Mouse (Mus musculus) adrenal gland, adult 2 months (tissue): ENCODE measurements at regions not wholly inside any gene's neighbourhood (a gene's known extent, or its start where the extent isn't known, plus 50 kb on each side); places are given as distances from the start of the nearest gene placed in this dataset.

Experiments
- DNase-seq: peaks from one replicate; pipeline ENCODE4 v3.0.0; 2021

- DNase-seq: peak; percentile 4
Measured at GRCm38 (mm10) chr16:70095221-70095620, 218.5 kb upstream of the Gbe1 start.

GRCm38 (mm10) chr16:70103791-70104378, 209.9 kb upstream of the Gbe1 start:
- no peak for DNase-seq

GRCm38 (mm10) chr16:70141466-70141865, 172.3 kb upstream of the Gbe1 start:
- DNase-seq: no peak

- DNase-seq: no peak
Measured at GRCm38 (mm10) chr16:70147673-70148359, 165.9 kb upstream of the Gbe1 start.

- DNase-seq: no peak
Measured at GRCm38 (mm10) chr16:70154587-70154986, 159.2 kb upstream of the Gbe1 start.

- no peak for DNase-seq
Measured at GRCm38 (mm10) chr16:70160539-70160938, 153.2 kb upstream of the Gbe1 start.

GRCm38 (mm10) chr16:70175140-70175539, 138.6 kb upstream of the Gbe1 start:
- no peak for DNase-seq

- DNase-seq: no peak
Measured at GRCm38 (mm10) chr16:70178975-70179374, 134.8 kb upstream of the Gbe1 start.

GRCm38 (mm10) chr16:70213861-70214597, 99.7 kb upstream of the Gbe1 start:
- no peak for DNase-seq

- no peak for DNase-seq
Measured at GRCm38 (mm10) chr16:70214800-70215199, 98.9 kb upstream of the Gbe1 start.

- DNase-seq: no peak
Measured at GRCm38 (mm10) chr16:70227601-70228226, 86.0 kb upstream of the Gbe1 start.

- DNase-seq: no peak
Measured at GRCm38 (mm10) chr16:70232706-70233105, 81.0 kb upstream of the Gbe1 start.

GRCm38 (mm10) chr16:70235189-70235588, 78.6 kb upstream of the Gbe1 start:
- no peak for DNase-seq

- no peak for DNase-seq
Measured at GRCm38 (mm10) chr16:70239432-70239941, 74.3 kb upstream of the Gbe1 start.

GRCm38 (mm10) chr16:70244205-70244756, 69.5 kb upstream of the Gbe1 start:
- DNase-seq: no peak

- no peak for DNase-seq
Measured at GRCm38 (mm10) chr16:70244963-70245362, 68.8 kb upstream of the Gbe1 start.

- DNase-seq: no peak
Measured at GRCm38 (mm10) chr16:70259364-70259763, 54.4 kb upstream of the Gbe1 start.

GRCm38 (mm10) chr16:70260151-70260550, 53.6 kb upstream of the Gbe1 start:
- no peak for DNase-seq
